Mouse (Mus musculus) adipocyte (in vitro differentiated cells): ENCODE measurements around the gene Gtf3a.
A peak's percentile ranks its signal among the peaks of the same experiment; 100 is the strongest.
"Not testable (repeated sequence)": the region's sequence is repeated elsewhere in the genome, so short reads cannot be mapped to it uniquely, and the experiment has no call there.

Source experiments
- DNase-seq: peaks from one replicate; pipeline ENCODE4 v3.0.0-alpha.2; 2016; ENCODE audit warnings: low spot score

Gtf3a gene

GRCm38 (mm10) chr5:146948508-146949088 is at the start of gene Gtf3a:
TSS of gene Gtf3a (plus strand) at chr5:146948657.
- peak; percentile 89 for DNase-seq

- peak; percentile 70 for DNase-seq
These were observed 48.1 kb upstream of the Gtf3a start for GRCm38 (mm10) chr5:146900331-146900730.

- peak; percentile 86 for DNase-seq
These were observed 47.0 kb upstream of the Gtf3a start for GRCm38 (mm10) chr5:146901501-146901900.

- DNase-seq = peak; percentile 93
These were observed 44.1 kb upstream of the Gtf3a start for GRCm38 (mm10) chr5:146904404-146904803.

GRCm38 (mm10) chr5:146905486-146906172 is 42.8 kb upstream of the Gtf3a start:
- DNase-seq = peak; percentile 87

GRCm38 (mm10) chr5:146907533-146907932 is 40.9 kb upstream of the Gtf3a start:
- no peak for DNase-seq

GRCm38 (mm10) chr5:146908629-146909028 is 39.8 kb upstream of the Gtf3a start:
- DNase-seq = no peak

GRCm38 (mm10) chr5:146912206-146912605 is 36.3 kb upstream of the Gtf3a start:
- no peak for DNase-seq

- no peak for DNase-seq
These were observed 35.1 kb upstream of the Gtf3a start for GRCm38 (mm10) chr5:146913355-146913754.

- DNase-seq = peak; percentile 67
These were observed 34.2 kb upstream of the Gtf3a start for GRCm38 (mm10) chr5:146914088-146914766.

GRCm38 (mm10) chr5:146916273-146916672 is 32.2 kb upstream of the Gtf3a start:
- no peak for DNase-seq

GRCm38 (mm10) chr5:146916806-146917205 is 31.7 kb upstream of the Gtf3a start:
- no peak for DNase-seq

GRCm38 (mm10) chr5:146917357-146917756 is 31.1 kb upstream of the Gtf3a start:
- not testable (repeated sequence) for DNase-seq

GRCm38 (mm10) chr5:146919874-146920273 is 28.6 kb upstream of the Gtf3a start:
- DNase-seq = no peak

GRCm38 (mm10) chr5:146920314-146921161 is 27.9 kb upstream of the Gtf3a start:
- no peak for DNase-seq

- DNase-seq = no peak
These were observed 27.2 kb upstream of the Gtf3a start for GRCm38 (mm10) chr5:146921224-146921623.

- no peak for DNase-seq
These were observed 24.9 kb upstream of the Gtf3a start for GRCm38 (mm10) chr5:146923547-146923946.

- no peak for DNase-seq
These were observed 21.8 kb upstream of the Gtf3a start for GRCm38 (mm10) chr5:146926673-146927072.

GRCm38 (mm10) chr5:146931422-146931821 is 17.0 kb upstream of the Gtf3a start:
- DNase-seq = no peak

- no peak for DNase-seq
These were observed 16.4 kb upstream of the Gtf3a start for GRCm38 (mm10) chr5:146931904-146932553.

GRCm38 (mm10) chr5:146933466-146933865 is 15.0 kb upstream of the Gtf3a start:
- DNase-seq = no peak
